Mouse (Mus musculus): ENCODE data around the gene Ikzf1. TPM values are rescaled to one million over a fixed set of nuclear protein-coding genes. Genes with fewer than 3 reads are reported as not detected.

Gene Ikzf1
- total and polyA plus RNA-seq, 2 experiments = 1.2 to 3.3 TPM

DNA sequence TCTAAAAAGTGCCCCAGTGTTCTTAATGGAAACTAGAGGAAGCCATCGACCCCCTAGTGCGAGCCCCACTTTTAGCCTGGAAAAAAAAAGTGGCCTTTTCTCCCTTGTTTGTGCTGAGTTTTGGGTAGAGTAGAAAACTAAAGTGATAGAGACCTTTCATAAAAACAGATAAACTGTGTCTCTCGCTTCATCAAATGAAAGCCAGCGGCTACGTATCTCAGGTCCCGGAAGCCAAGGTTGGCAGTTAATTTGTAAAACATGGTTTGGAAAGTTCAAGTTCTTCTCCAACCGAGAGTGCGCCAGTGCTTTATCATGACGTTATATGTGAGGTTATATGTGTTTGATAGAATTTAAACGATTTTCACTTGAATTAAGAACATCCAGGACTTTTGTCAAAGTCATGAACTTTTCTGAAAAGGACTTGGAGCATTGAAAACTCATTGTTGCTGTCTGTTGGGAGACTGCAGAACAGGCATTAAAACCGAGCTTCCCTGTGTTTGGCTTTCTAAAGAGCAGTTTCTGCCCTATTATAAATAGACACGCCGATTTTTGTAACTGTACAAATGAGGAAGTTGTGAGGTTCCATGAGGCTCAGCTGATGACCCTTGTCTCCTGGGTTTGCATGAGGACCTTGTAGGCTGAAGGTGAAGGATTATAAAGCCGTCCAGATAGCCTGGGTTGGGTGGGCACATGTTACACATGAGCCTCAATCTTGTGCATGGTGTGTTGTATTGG is 6.7 kb downstream of the Ikzf1 start:
- Histone ChIP-seq H3K36me3 (ENCODE audit: control insufficient read depth, insufficient read depth, low read length) (no peaks in the 10 kb centered on the region), H3K79me2 (ENCODE audit: control insufficient read depth, insufficient read depth, low read length) (no peaks in the 10 kb centered on the region), H3K27ac (replicated peaks; ENCODE audit: insufficient read depth, low read depth, low read length) (no peak overlapping the region), H3K4me1 (ENCODE audit: control insufficient read depth, insufficient read depth, low read length) (no peaks in the 10 kb centered on the region), H3K9ac (ENCODE audit: low read depth, low read length) (no peak overlapping the region), H3K27me3 (ENCODE audit: control insufficient read depth, insufficient read depth, low read length) (peaks cover 2% of the 10 kb centered on the region; the same call in 1 of the 2 replicates), H3K4me3 (ENCODE audit: insufficient read depth, low read depth, low read length) (no peak overlapping the region)
- TF ChIP-seq POLR2A (IDR thresholded peaks at IDR 0.05; ENCODE audit: extremely low read depth, insufficient read depth, low read length) (no peak), CTCF (IDR thresholded peaks at IDR 0.05; ENCODE audit: low read depth, low read length) (no peak)
- 77% methylated on average over 14 of the region's 14 CpGs for WGBS
- peak; percentile 18 for DNase-seq (ENCODE audit: extremely low read depth, low read depth, low spot score)

- 80% methylated on average over 10 of the region's 10 CpGs for WGBS
- Histone ChIP-seq H3K4me1 (ENCODE audit: control insufficient read depth, insufficient read depth, low read length) (no peaks in the 10 kb centered on the region), H3K9ac (ENCODE audit: low read depth, low read length) (no peak overlapping the region)
These were observed 7.9 kb downstream of the Ikzf1 start for GRCm38 (mm10) chr11:11692558-11693166.

DNA sequence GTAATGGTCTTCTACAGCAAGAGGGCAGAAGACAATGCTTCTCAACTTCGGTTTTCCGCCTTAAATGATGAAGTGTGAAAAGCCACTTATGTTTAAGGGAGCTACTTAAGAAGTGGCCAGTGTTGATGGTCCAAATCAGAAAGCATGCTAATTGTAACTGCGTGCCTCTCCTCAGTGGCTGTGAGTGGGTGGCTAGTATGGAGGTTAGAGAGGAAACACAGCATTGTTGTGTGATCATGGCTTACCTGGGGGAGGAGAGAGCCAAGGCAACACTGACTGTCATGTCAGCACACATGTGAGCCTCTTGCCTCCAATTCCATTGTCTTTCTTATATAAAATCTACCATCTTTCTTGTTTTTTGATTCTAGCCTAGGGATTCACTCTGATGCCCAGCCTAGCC is 8.6 kb downstream of the Ikzf1 start:
- WGBS = 91% methylated on average over 3 of the region's 3 CpGs
- no peak overlapping the region for H3K9ac ChIP-seq (ENCODE audit: low read depth, low read length)
- H3K36me3 ChIP-seq (ENCODE audit: control insufficient read depth, insufficient read depth, low read length) = no peaks in the 10 kb centered on the region

More at GRCm38 (mm10) chr11:11692558-11693166, 7.9 kb downstream of the Ikzf1 start:
- Histone ChIP-seq H3K36me3 (ENCODE audit: control insufficient read depth, insufficient read depth, low read length) (no peaks in the 10 kb centered on the region), H3K27me3 (ENCODE audit: control insufficient read depth, insufficient read depth, low read length) (peaks cover 2% of the 10 kb centered on the region; the same call in 1 of the 2 replicates), H3K4me3 (ENCODE audit: insufficient read depth, low read depth, low read length) (no peak overlapping the region), H3K79me2 (ENCODE audit: control insufficient read depth, insufficient read depth, low read length) (no peaks in the 10 kb centered on the region), H3K27ac (replicated peaks; ENCODE audit: insufficient read depth, low read depth, low read length) (no peak overlapping the region)
- TF ChIP-seq CTCF (IDR thresholded peaks at IDR 0.05; ENCODE audit: low read depth, low read length) (no peak), POLR2A (IDR thresholded peaks at IDR 0.05; ENCODE audit: extremely low read depth, insufficient read depth, low read length) (no peak)
- DNase-seq (ENCODE audit: extremely low read depth, low read depth, low spot score) = no peak

DNA sequence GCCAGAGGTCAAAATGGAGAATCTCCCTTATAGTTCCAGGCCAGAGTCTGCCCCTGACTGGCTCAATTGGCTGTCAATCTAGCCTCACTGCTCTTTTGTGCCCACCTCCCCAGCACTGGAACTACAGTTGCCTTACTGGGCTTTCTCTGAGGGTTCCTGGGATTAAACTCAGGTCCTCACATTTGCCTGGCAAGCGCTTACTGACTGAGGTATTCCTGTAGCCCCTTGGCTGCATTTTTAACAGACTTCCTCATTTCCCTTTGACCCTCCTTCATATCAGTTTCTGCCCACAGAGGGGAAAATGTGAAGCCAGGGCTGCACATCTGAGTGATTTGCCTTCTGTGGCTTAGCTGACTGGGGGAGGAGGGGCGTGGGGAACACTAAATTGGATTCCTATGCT is 9.3 kb downstream of the Ikzf1 start:
- TF ChIP-seq POLR2A (IDR thresholded peaks at IDR 0.05; ENCODE audit: extremely low read depth, insufficient read depth, low read length) (no peak), CTCF (IDR thresholded peaks at IDR 0.05; ENCODE audit: low read depth, low read length) (no peak)
- WGBS = 62% methylated on average over 2 of the region's 2 CpGs
- no peak for DNase-seq (ENCODE audit: extremely low read depth, low read depth, low spot score)
- H3K36me3 ChIP-seq (ENCODE audit: control insufficient read depth, insufficient read depth, low read length) = no peaks in the 10 kb centered on the region
- no peak overlapping the region for H3K4me3 ChIP-seq (ENCODE audit: insufficient read depth, low read depth, low read length)
- peaks cover 2% of the 10 kb centered on the region; the same call in 1 of the 2 replicates for H3K27me3 ChIP-seq (ENCODE audit: control insufficient read depth, insufficient read depth, low read length)
- no peak overlapping the region for H3K9ac ChIP-seq (ENCODE audit: low read depth, low read length)
- no peaks in the 10 kb centered on the region for H3K4me1 ChIP-seq (ENCODE audit: control insufficient read depth, insufficient read depth, low read length)
- H3K27ac ChIP-seq (replicated peaks; ENCODE audit: insufficient read depth, low read depth, low read length) = no peak overlapping the region
- no peaks in the 10 kb centered on the region for H3K79me2 ChIP-seq (ENCODE audit: control insufficient read depth, insufficient read depth, low read length)

More for the DNA sequence above, 8.6 kb downstream of the Ikzf1 start:
- no peak for TF ChIP-seq CTCF (IDR thresholded peaks at IDR 0.05; ENCODE audit: low read depth, low read length)
- no peak for TF ChIP-seq POLR2A (IDR thresholded peaks at IDR 0.05; ENCODE audit: extremely low read depth, insufficient read depth, low read length)
- Histone ChIP-seq H3K79me2 (ENCODE audit: control insufficient read depth, insufficient read depth, low read length) (no peaks in the 10 kb centered on the region), H3K4me1 (ENCODE audit: control insufficient read depth, insufficient read depth, low read length) (no peaks in the 10 kb centered on the region), H3K27ac (replicated peaks; ENCODE audit: insufficient read depth, low read depth, low read length) (no peak overlapping the region), H3K27me3 (ENCODE audit: control insufficient read depth, insufficient read depth, low read length) (peaks cover 2% of the 10 kb centered on the region; the same call in 1 of the 2 replicates), H3K4me3 (ENCODE audit: insufficient read depth, low read depth, low read length) (no peak overlapping the region)
- DNase-seq (ENCODE audit: extremely low read depth, low read depth, low spot score) = no peak

DNA sequence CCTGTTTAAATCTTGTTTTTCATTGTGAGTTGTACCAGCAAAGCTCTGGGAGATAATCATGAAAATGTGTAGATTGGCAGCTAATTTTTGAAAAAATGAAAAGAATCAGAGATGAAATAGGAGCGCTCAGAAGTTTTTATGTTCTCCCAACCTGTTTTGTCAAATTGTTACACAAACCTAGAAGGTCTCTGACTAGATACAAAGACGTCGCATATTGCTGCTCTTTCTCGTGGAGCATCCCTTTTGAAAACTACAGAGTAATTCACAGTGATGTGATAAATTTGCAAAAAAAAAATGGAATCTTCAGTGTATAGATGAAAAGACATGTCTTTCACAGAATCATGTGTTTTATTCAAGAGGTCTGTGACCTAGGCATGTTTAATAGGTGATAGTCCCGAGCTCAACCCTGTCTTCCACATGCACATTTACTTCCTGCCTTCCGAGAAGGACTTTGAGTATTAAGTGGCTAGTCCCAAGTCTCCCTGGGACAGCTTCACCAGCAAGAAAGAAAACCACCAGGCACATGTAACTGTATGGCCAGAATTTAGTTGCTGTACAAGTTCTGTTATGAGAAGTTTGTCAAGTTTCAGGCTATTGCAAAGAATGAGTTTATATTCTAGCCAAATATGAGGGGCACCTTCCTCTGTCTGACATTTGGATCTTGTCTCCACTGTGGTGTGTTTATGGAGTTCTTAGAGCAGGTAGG is 9.8 kb downstream of the Ikzf1 start:
- Histone ChIP-seq H3K4me1 (ENCODE audit: control insufficient read depth, insufficient read depth, low read length) (no peaks in the 10 kb centered on the region), H3K79me2 (ENCODE audit: control insufficient read depth, insufficient read depth, low read length) (no peaks in the 10 kb centered on the region), H3K27me3 (ENCODE audit: control insufficient read depth, insufficient read depth, low read length) (peaks cover 2% of the 10 kb centered on the region; the same call in 1 of the 2 replicates), H3K9ac (ENCODE audit: low read depth, low read length) (no peak overlapping the region), H3K27ac (replicated peaks; ENCODE audit: insufficient read depth, low read depth, low read length) (no peak overlapping the region), H3K36me3 (ENCODE audit: control insufficient read depth, insufficient read depth, low read length) (no peaks in the 10 kb centered on the region), H3K4me3 (ENCODE audit: insufficient read depth, low read depth, low read length) (no peak overlapping the region)
- no peak for TF ChIP-seq POLR2A (IDR thresholded peaks at IDR 0.05; ENCODE audit: extremely low read depth, insufficient read depth, low read length)
- TF ChIP-seq CTCF (IDR thresholded peaks at IDR 0.05; ENCODE audit: low read depth, low read length) = no peak
- no peak for DNase-seq (ENCODE audit: extremely low read depth, low read depth, low spot score)
- WGBS = 76% methylated on average over 6 of the region's 6 CpGs

Data from liver, adult 2 months (tissue).